Mouse (Mus musculus) lung, adult 2 months (tissue): ENCODE results near the gene Hpgds.

Source experiments
- CTCF ChIP-seq: fragments of 200-500 bp; IDR thresholded peaks from 2 replicates; pipeline ENCODE4 v1.5.1; 2011; ENCODE audit warnings: mild to moderate bottlenecking, low read length, control low read depth; ENCODE audit not compliant: insufficient read depth
- POLR2A ChIP-seq: fragments of 200-500 bp; IDR thresholded peaks from 2 replicates; pipeline ENCODE4 v1.6.1; 2011; ENCODE audit warnings: low read depth, mild to moderate bottlenecking, control low read depth, low read length, borderline replicate concordance; ENCODE audit errors: extremely low read depth

GRCm38 (mm10) chr6:65132376-65132775 lies 12.3 kb downstream of the Hpgds start:
- TF ChIP-seq CTCF = no peak
- no peak for TF ChIP-seq POLR2A
